Mouse (Mus musculus) limb, embryonic 11.5 days (tissue): ENCODE measurements around the gene Gsc. TPM values are rescaled to one million over a fixed set of nuclear protein-coding genes. Genes with fewer than 3 reads are reported as not detected.

ENCODE experiments used
- ATAC-seq: fragments of 200-750 bp; cut with Nextera tagmentation; 2 replicates; pipeline ENCODE4 v1.8.0; 2017; ENCODE audit warnings: low read depth; ENCODE audit not compliant: insufficient number of reproducible peaks, low FRiP score, low TSS enrichment
- DNase-seq: peaks from one replicate; pipeline ENCODE4 v3.0.0-alpha.2; 2015; ENCODE audit warnings: low spot score
- H3K27ac ChIP-seq: fragments of 300-500 bp; sonication (generic); replicated peaks from 2 replicates; pipeline ENCODE4 v1.5.1; 2014; ENCODE audit warnings: low read depth, mild to moderate bottlenecking, low read length
- H3K27me3 ChIP-seq: fragments of 300-500 bp; sonication (generic); 2 replicates; pipeline ENCODE4 v1.6.1; 2014; ENCODE audit warnings: mild to moderate bottlenecking, low read length, mixed read lengths; ENCODE audit not compliant: control insufficient read depth, insufficient read depth
- H3K36me3 ChIP-seq: fragments of 300-500 bp; sonication (generic); 2 replicates; pipeline ENCODE4 v1.6.1; 2014; ENCODE audit warnings: mild to moderate bottlenecking, low read length, moderate library complexity, mixed read lengths; ENCODE audit not compliant: control insufficient read depth, insufficient read depth
- H3K4me1 ChIP-seq: fragments of 300-500 bp; sonication (generic); 2 replicates; pipeline ENCODE4 v1.6.1; 2014; ENCODE audit warnings: low read length, mixed read lengths; ENCODE audit not compliant: control insufficient read depth, insufficient read depth
- H3K4me2 ChIP-seq: fragments of 300-500 bp; sonication (generic); 2 replicates; pipeline ENCODE4 v1.6.1; 2014; ENCODE audit warnings: low read depth, mild to moderate bottlenecking, moderate library complexity; ENCODE audit not compliant: severe bottlenecking
- H3K4me3 ChIP-seq: fragments of 300-500 bp; sonication (generic); 2 replicates; pipeline ENCODE4 v1.5.1; 2014; ENCODE audit warnings: low read depth, low read length
- H3K9ac ChIP-seq: fragments of 300-500 bp; sonication (generic); 2 replicates; pipeline ENCODE4 v1.6.1; 2014; ENCODE audit warnings: mild to moderate bottlenecking, low read length
- H3K9me3 ChIP-seq: fragments of 300-500 bp; sonication (generic); 2 replicates; pipeline ENCODE4 v1.6.1; 2016; ENCODE audit warnings: low read length; ENCODE audit not compliant: control insufficient read depth
- WGBS: fragments of 180-500 bp; shearing (Covaris S2); extraction: QIAGEN DNeasy Blood & Tissue Kit; methylation state at CpG from one replicate; pipeline ENCODE4 v1.1.7; 2014; 5-methylcytosine and 5-hydroxymethylcytosine counted together
- polyA plus RNA-seq: library from polyadenylated mRNA; unstranded; fragments of >200 nt; fragmentation: Nextera tagmentation; extraction: Ambion mirVana; gene quantifications from 2 replicates; pipeline ENCODE4 v1.2.1, GENCODE M21; 2014

The Gsc gene
- polyA plus RNA-seq, 1 experiment from 2014 or later, result 33.2 TPM

DNA sequence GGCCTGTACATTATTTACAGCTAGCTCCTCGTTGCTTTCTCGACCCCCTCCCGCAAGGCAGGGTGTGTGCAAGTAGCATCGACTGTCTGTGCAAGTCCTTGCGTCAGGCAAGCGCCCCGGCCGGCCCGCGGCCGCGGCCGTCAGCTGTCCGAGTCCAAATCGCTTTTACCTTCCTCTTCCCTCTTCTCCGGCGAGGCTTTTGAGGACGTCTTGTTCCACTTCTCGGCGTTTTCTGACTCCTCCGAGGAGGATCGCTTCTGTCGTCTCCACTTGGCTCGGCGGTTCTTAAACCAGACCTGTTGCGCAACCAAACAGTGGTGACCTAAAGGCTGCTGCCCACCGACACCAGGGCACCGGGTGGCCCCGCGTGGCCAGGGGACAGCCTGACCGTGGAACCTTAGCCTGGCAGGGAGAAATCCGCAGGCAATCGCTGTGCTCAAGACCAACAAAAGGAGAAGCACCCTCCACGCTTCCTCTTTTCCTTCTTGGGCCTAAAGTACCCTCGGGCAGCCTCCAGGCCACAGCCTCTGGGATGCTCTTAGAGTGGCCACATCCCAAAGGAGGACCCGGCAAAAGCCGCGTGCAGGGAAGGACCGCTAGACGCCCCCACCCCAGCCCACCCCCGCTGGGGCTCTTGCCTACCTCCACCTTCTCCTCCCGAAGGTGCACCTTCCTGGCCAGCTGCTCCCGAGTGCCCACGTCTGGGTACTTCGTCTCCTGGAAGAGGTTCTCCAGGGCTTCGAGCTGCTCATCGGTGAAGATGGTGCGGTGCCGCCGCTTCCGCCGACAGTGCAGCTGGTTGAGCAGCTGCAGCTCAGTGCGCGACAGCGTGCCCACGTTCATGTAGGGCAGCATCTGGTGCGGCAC is 1.5 kb downstream of the Gsc start:
- Histone ChIP-seq H3K4me3 (peak overlapping the region; percentile 66), H3K27ac (peak overlapping the region; percentile 21; the same call in 1 of the 2 replicates), H3K27me3 (peaks cover 33% of the 10 kb centered on the region), H3K9me3 (no peaks in the 10 kb centered on the region), H3K9ac (peak overlapping the region; percentile 88), H3K36me3 (no peaks in the 10 kb centered on the region), H3K4me2 (peak overlapping the region; percentile 90), H3K4me1 (peaks cover 29% of the 10 kb centered on the region)
- ATAC-seq (no peak), DNase-seq (peak; percentile 68)
- under 1% methylated on average over 57 of the region's 57 CpGs for WGBS

DNA sequence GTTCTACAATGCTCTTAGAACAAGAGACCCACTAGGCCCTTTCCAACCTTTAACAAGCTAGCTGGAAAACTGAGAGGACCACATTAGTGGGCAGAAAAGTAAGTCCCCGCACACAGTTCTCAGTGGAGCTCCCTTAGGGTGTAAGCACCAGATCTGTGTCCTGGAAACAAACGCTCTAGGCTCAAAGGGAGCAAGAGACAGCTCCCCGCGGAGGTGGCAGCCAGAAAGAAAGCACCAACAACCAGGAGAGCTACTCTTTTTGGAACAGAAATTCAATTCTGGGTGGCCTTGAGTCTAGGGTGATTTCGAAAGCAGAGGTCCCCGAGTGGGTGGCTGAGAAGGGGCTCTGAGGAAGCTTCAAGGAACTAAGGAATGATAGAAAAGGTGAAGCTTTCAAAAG is 2.5 kb downstream of the Gsc start:
- H3K27me3 ChIP-seq, result peaks cover 33% of the 10 kb centered on the region
- no peaks in the 10 kb centered on the region for H3K36me3 ChIP-seq
- peak overlapping the region; percentile 90 for H3K4me2 ChIP-seq
- ATAC-seq (no peak), DNase-seq (peak; percentile 47)
- peak overlapping the region; percentile 66 for H3K4me3 ChIP-seq
- H3K9ac ChIP-seq, result peak overlapping the region; percentile 88
- no peaks in the 10 kb centered on the region for H3K9me3 ChIP-seq
- H3K27ac ChIP-seq, result no peak overlapping the region
- peaks cover 27% of the 10 kb centered on the region for H3K4me1 ChIP-seq
- 10% methylated on average over 6 of the region's 6 CpGs for WGBS

DNA sequence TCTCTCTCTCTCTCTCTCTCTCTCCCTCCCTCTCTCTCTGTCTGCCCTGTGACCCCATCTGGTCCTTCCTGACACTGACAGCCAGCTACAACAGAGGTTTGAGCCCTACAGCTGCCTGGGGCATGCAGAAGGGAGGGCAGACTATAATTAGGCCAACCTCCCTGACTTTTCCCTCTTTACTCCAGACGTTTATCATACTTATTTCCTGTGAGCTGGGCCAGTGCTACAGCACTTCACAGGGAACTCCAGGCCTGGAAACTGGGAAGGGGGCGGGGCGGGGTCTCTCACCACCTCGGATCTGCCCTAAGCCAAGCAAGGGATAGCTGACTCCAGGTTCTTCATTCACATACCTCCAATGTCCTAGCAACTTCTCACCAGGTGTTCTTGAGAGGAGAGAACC is 4.3 kb downstream of the Gsc start:
- Histone ChIP-seq H3K4me1 (peaks cover 24% of the 10 kb centered on the region), H3K4me3 (no peak overlapping the region)

DNA sequence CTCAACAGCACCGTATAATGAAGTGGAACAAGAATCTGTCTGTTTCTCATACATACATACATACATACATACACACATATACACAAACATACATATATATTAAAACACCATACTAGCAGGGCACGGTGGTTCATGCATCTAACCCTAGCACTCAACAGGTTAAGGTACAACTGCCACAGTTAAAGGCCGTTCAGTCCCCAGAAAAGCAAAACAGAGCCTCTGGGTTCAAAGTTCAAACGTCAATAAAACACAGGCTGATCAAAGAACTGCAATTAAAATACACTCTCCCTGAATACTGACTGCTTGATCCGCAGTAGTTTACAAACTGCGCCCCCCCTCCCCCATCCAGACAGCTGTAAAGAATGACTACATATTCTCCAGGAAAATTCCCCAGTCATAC is 5.8 kb downstream of the Gsc start:
- Histone ChIP-seq H3K27me3 (peaks cover 21% of the 10 kb centered on the region), H3K9me3 (no peaks in the 10 kb centered on the region), H3K4me1 (peaks cover 24% of the 10 kb centered on the region), H3K4me3 (no peak overlapping the region), H3K9ac (no peak overlapping the region), H3K27ac (no peak overlapping the region), H3K36me3 (no peaks in the 10 kb centered on the region), H3K4me2 (peak overlapping the region; percentile 20; the same call in 1 of the 2 replicates)
- no peak for ATAC-seq
- DNase-seq, result no peak
- 6% methylated on average over 6 of the region's 6 CpGs for WGBS

More for the DNA sequence above, 4.3 kb downstream of the Gsc start:
- peak overlapping the region; percentile 27; the same call in 1 of the 2 replicates for H3K4me2 ChIP-seq
- no peak overlapping the region for H3K27ac ChIP-seq
- H3K9ac ChIP-seq, result no peak overlapping the region; the same call in 1 of the 2 replicates
- ATAC-seq, result no peak
- H3K27me3 ChIP-seq, result peaks cover 24% of the 10 kb centered on the region
- 0% methylated on average over 4 of the region's 4 CpGs for whole genome bisulfite sequencing
- H3K36me3 ChIP-seq, result no peaks in the 10 kb centered on the region
- no peaks in the 10 kb centered on the region for H3K9me3 ChIP-seq
- peak; percentile 70 for DNase-seq

DNA sequence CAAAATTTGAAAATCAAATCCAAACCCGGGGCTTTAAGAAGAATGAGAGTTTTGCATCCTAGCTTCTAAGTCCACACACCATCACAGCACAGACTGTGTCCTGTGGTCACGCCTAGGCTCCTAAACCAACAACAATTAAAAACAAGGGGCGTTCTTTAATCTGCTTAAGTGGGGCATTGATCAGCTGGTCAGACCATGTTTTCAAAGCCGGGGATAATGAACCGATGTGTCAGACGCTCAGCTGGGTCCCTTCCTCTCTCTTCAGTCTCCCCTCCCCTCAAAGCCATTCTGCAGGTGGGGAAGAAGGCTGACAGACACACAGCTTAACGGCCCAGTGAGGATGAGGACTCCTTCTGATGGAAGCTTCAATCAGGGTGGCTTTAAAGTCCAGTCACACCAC is 6.2 kb downstream of the Gsc start:
- Histone ChIP-seq H3K36me3 (no peaks in the 10 kb centered on the region), H3K4me2 (no peak overlapping the region), H3K9me3 (no peaks in the 10 kb centered on the region), H3K4me1 (peaks cover 24% of the 10 kb centered on the region), H3K4me3 (no peak overlapping the region), H3K27me3 (peaks cover 19% of the 10 kb centered on the region), H3K9ac (no peak overlapping the region), H3K27ac (no peak overlapping the region)
- ATAC-seq (no peak), DNase-seq (no peak)
- WGBS, result 11% methylated on average over 7 of the region's 7 CpGs

DNA sequence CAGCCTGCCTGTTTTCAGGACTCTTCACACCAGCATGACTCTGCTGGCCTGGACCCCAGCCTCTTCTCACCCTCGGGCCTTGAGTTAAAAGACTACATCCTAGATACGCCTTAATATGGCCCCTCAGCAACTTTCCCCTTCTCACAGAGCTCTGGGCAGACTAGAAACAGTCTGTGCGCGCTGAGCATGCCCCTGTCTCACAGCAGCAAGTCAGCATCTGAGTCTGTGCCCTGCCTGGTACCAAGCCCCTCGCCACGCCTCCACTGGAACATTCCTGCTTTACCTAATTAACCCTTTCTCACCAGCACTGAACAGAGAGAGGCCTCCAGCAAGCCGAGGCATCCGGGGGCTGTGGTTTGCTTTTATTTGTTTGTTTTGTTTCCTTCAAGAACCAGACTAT is 11.8 kb downstream of the Gsc start:
- Histone ChIP-seq H3K36me3 (no peaks in the 10 kb centered on the region), H3K4me2 (no peak overlapping the region), H3K27ac (no peak overlapping the region), H3K27me3 (no peaks in the 10 kb centered on the region), H3K4me1 (peaks cover 9% of the 10 kb centered on the region), H3K9ac (peak overlapping the region; percentile 24; the same call in 1 of the 2 replicates), H3K9me3 (no peaks in the 10 kb centered on the region), H3K4me3 (no peak overlapping the region)
- ATAC-seq (no peak), DNase-seq (peak; percentile 73)
- 10% methylated on average over 8 of the region's 8 CpGs for WGBS

DNA sequence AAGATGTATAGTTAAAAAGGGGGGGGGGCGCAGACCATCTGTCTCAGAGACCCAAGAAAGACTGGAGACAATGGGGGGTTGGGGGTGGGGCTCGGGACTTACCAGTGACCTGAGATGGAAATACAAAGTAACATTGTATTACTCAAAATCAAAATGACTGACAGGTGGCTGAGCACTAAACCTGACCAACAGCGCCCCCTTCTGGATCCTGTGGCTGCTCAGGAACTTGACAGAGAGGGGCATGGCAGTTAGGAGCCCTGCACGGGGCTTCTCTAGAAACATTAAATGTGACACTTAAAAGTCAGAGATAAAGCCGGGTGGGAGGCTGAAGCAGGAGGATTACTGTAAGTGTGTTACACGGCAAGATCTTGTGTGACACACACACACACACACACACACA is 13.8 kb downstream of the Gsc start:
- Histone ChIP-seq H3K9me3 (no peaks in the 10 kb centered on the region), H3K27me3 (no peaks in the 10 kb centered on the region), H3K9ac (no peak overlapping the region), H3K36me3 (no peaks in the 10 kb centered on the region), H3K4me2 (no peak overlapping the region), H3K4me1 (peaks cover 9% of the 10 kb centered on the region), H3K27ac (no peak overlapping the region), H3K4me3 (no peak overlapping the region)
- DNase-seq (peak; percentile 48), ATAC-seq (no peak)
- WGBS, result 64% methylated on average over 6 of the region's 6 CpGs

DNA sequence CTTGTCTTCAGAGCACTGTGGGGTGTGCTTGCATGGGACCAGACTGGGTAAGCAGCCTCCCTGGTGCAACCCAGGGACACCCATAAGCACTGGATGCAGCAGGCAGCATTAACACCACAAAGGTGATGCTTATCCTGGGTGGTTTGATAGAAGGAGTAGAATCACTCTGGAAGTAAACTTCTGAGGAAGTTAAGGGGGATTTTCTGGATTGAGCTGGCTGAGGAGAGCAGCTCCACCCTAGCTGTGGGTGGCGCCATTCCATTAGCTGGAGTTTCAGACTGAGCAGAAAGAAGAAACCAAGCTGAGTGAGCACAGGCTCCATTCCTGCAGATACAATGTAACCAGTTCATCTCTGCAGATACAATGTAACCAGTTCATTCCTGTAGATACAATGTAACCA is 20.1 kb downstream of the Gsc start:
- no peak for DNase-seq
- WGBS, result 70% methylated on average over 1 of the region's 1 CpGs
- no peaks in the 10 kb centered on the region for H3K36me3 ChIP-seq
- H3K4me1 ChIP-seq, result peaks cover 7% of the 10 kb centered on the region; the same call in 1 of the 2 replicates
- no peak overlapping the region for H3K9ac ChIP-seq
- no peaks in the 10 kb centered on the region for H3K27me3 ChIP-seq
- no peak overlapping the region for H3K4me2 ChIP-seq
- no peak overlapping the region for H3K4me3 ChIP-seq
- no peak overlapping the region for H3K27ac ChIP-seq
- no peaks in the 10 kb centered on the region for H3K9me3 ChIP-seq
- no peak for ATAC-seq
